Mouse (Mus musculus) hindbrain, postnatal 0 days (tissue): ENCODE measurements at regions not wholly inside any gene's neighbourhood (a gene's known extent, or its start where the extent isn't known, plus 50 kb on each side); places are given as distances from the start of the nearest gene placed in this dataset.
A peak's percentile ranks its signal among the peaks of the same experiment; 100 is the strongest.
"Not testable (repeated sequence)": the region's sequence is repeated elsewhere in the genome, so short reads cannot be mapped to it uniquely, and the experiment has no call there.

Experiments used
- ATAC-seq: fragments of 200-750 bp; cut with Nextera tagmentation; 2 replicates; pipeline ENCODE4 v1.8.0; 2017; ENCODE audit warnings: mild to moderate bottlenecking, moderate TSS enrichment, moderate library complexity
- DNase-seq: peaks from one replicate; pipeline ENCODE4 v3.0.0-alpha.2; 2015; ENCODE audit warnings: low spot score
- H3K27ac ChIP-seq: fragments of 300-500 bp; sonication (generic); 2 replicates; pipeline ENCODE4 v1.5.1; 2014; ENCODE audit warnings: mild to moderate bottlenecking
- H3K27me3 ChIP-seq: fragments of 300-500 bp; sonication (generic); 2 replicates; pipeline ENCODE4 v1.6.1; 2014; ENCODE audit warnings: low read length, mixed read lengths; ENCODE audit not compliant: insufficient read depth
- H3K36me3 ChIP-seq: fragments of 300-500 bp; sonication (generic); 2 replicates; pipeline ENCODE4 v1.6.1; 2014; ENCODE audit warnings: low read length, mixed read lengths; ENCODE audit not compliant: insufficient read depth
- H3K4me1 ChIP-seq: fragments of 300-500 bp; sonication (generic); 2 replicates; pipeline ENCODE4 v1.6.1; 2014; ENCODE audit warnings: antibody characterized with exemption, low read length, mixed read lengths; ENCODE audit not compliant: insufficient read depth
- H3K4me2 ChIP-seq: fragments of 300-500 bp; sonication (generic); 2 replicates; pipeline ENCODE4 v1.6.1; 2014; ENCODE audit warnings: low read depth, mild to moderate bottlenecking, low read length, moderate library complexity, mixed read lengths
- H3K4me3 ChIP-seq: fragments of 300-500 bp; sonication (generic); 2 replicates; pipeline ENCODE4 v1.5.1; 2014; ENCODE audit warnings: low read length
- H3K9ac ChIP-seq: fragments of 300-500 bp; sonication (generic); replicated peaks from 2 replicates; pipeline ENCODE4 v1.6.1; 2014; ENCODE audit warnings: mild to moderate bottlenecking, low read length, moderate library complexity, mixed read lengths
- H3K9me3 ChIP-seq: fragments of 300-500 bp; sonication (generic); 2 replicates; pipeline ENCODE4 v1.6.1; 2016; ENCODE audit warnings: low read length, mixed read lengths
- CTCF ChIP-seq: IDR thresholded peaks from 2 replicates; pipeline ENCODE4 v1.5.1; 2016; ENCODE audit warnings: antibody characterized with exemption, control low read depth, low read depth
- WGBS: fragments of 180-500 bp; shearing (Covaris S2); extraction: QIAGEN DNeasy Blood & Tissue Kit; methylation state at CpG from one replicate; pipeline ENCODE4 v1.1.7; 2014; 5-methylcytosine and 5-hydroxymethylcytosine counted together

DNA sequence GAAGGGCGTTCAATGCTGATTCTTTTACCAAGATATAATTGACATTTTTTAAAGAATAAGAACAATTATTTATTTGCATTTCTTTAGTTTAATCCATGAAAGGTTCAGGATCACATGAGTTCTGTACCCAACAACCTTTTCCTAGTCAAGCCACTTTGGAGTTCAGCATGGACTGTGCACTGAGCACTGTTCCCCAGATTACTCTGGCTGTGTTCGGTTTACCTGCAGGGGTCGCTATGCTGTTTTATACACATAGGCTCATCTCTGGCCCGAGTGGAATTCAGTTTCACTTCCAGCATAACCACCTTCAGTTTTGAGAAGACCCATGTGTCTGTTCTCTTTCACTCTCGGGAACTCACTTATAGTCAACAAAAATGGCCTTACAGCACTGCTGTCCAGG is 93.5 kb upstream of the Smarcad1 start:
- not testable (repeated sequence) for ATAC-seq, H3K4me2 ChIP-seq, H3K4me1 ChIP-seq, H3K9ac ChIP-seq, DNase-seq, H3K9me3 ChIP-seq, H3K4me3 ChIP-seq, H3K36me3 ChIP-seq, H3K27ac ChIP-seq, H3K27me3 ChIP-seq
- 81% methylated on average over 5 of the region's 5 CpGs for WGBS

DNA sequence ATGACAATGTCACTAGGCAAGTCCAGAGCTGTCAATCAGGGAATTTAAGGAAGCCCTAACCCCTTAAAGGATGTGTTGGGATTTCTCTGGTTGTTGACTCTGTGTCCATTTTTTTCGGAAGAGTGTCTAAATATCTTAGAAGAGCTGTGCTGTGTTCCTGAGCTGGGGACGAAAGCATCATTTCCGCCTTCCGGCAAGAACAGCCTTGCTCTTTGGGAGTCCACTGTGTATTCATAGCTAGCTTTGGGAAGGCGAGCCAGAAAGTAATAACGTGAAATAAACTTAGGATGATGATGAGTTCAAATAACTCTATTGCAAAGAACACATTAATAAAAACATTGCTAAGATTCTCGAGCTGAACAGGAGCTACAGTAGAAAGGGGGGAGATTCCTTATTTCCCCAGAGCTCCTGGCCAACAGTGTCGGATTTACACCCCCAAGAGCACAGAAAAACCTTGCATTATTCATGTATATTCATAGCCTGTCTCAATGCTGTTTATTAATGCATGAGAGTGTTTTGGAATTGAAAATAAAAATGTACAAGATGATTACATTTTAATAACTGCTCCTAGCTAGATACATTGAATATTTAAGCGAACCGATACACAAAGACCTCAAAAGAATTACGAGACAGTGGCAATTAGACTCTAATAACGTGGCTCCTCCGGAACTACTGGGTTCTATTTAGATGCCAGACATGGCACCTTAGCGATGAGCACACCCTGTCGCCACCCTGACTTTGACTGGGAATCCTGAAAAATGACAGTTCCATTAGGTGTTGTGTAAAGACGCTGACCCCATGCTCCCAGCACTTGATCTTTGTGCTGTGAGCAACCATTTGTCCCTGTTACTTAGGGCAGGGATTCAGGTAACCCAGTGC is 80.5 kb upstream of the Smarcad1 start:
- Histone ChIP-seq H3K4me3 (peak overlapping the region; percentile 13; the same call in 1 of the 2 replicates), H3K27me3 (no peaks in the 10 kb centered on the region), H3K9me3 (no peaks in the 10 kb centered on the region), H3K27ac (no peak overlapping the region), H3K4me1 (no peaks in the 10 kb centered on the region), H3K9ac (0 out of 2 replicates have a peak overlapping the region, but pooled peaks have one; percentile 18), H3K36me3 (no peaks in the 10 kb centered on the region), H3K4me2 (peak overlapping the region; percentile 44)
- DNase-seq, result peak; percentile 30
- ATAC-seq, result peak; percentile 56
- WGBS, result 31% methylated on average over 16 of the region's 16 CpGs
- TF ChIP-seq CTCF, result no peak

DNA sequence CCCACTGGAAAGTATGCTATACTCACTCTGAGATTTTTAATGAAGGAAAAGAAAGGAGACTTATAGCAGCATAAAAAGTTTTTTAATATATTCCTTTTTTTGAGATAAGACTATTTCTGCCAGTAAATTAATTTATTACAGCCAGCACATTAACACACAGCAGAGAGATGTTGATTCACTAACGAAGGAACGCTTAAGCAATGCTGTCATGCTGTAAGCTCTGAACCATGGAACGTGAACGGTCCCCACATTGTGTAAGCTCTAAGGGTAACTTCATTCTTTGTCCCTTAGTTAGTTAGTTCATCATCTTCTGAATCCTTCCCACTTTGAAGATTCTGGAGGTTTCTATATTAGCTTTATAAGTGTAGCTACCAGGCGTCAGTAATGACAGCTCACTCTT is 79.8 kb upstream of the Smarcad1 start:
- Histone ChIP-seq H3K9me3 (no peaks in the 10 kb centered on the region), H3K27me3 (no peaks in the 10 kb centered on the region), H3K4me1 (no peaks in the 10 kb centered on the region), H3K36me3 (no peaks in the 10 kb centered on the region), H3K4me3 (no peak overlapping the region), H3K4me2 (0 out of 2 replicates have a peak overlapping the region, but pooled peaks have one; percentile 44), H3K9ac (no peak overlapping the region), H3K27ac (no peak overlapping the region)
- ATAC-seq (no peak), DNase-seq (no peak)
- WGBS, result 52% methylated on average over 5 of the region's 5 CpGs
- no peak for TF ChIP-seq CTCF

DNA sequence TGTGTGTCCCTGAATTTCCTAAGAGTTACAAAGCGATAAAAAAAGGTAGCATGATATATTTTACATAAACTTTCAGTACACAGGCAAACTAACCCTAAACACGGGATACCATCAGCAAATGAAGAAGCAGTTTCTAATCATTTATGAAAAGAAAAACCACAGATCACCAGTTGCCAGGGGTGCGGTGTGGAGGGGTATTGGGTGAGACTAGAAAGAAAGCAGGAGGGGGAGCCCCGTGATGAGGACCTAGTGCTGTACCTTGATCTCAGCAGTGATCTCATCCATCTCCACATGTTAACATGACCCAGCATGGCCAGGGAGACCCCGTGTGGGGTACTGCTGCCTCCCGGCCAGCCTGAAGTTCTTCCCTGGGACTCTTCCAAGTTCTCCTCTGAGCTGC is 77.7 kb upstream of the Smarcad1 start:
- ATAC-seq, result no peak
- H3K4me1 ChIP-seq, result no peaks in the 10 kb centered on the region
- no peak for DNase-seq
- no peak overlapping the region for H3K4me3 ChIP-seq
- no peak overlapping the region for H3K27ac ChIP-seq
- H3K27me3 ChIP-seq, result no peaks in the 10 kb centered on the region
- H3K36me3 ChIP-seq, result no peaks in the 10 kb centered on the region
- no peak overlapping the region for H3K9ac ChIP-seq
- no peak overlapping the region for H3K4me2 ChIP-seq
- TF ChIP-seq CTCF, result no peak
- no peaks in the 10 kb centered on the region for H3K9me3 ChIP-seq
- 76% methylated on average over 6 of the region's 6 CpGs for WGBS

DNA sequence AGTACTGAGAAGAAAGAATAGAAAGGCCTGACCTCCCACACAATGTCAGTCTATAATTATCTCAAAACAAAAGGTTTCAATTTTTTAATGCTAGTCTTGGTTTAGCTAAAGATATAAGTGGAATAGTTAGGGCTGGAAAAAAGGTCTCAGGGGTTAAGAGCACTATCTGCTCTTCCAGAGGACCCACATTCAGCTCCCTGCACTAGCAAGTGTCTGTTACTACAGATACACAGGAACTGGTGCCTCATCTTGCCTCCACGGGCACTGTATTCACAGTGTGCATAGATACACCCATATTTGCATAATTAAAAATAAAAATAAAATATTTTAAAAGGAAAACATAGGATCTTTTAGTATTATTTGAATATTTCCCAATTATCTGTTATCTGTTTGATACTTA is 77.2 kb upstream of the Smarcad1 start:
- Histone ChIP-seq H3K4me1 (no peaks in the 10 kb centered on the region), H3K27me3 (no peaks in the 10 kb centered on the region), H3K4me2 (no peak overlapping the region), H3K27ac (no peak overlapping the region), H3K36me3 (no peaks in the 10 kb centered on the region), H3K9ac (no peak overlapping the region), H3K9me3 (no peaks in the 10 kb centered on the region), H3K4me3 (no peak overlapping the region)
- ATAC-seq (no peak), DNase-seq (no peak)
- TF ChIP-seq CTCF, result no peak
- WGBS, result 59% methylated on average over 1 of the region's 1 CpGs

DNA sequence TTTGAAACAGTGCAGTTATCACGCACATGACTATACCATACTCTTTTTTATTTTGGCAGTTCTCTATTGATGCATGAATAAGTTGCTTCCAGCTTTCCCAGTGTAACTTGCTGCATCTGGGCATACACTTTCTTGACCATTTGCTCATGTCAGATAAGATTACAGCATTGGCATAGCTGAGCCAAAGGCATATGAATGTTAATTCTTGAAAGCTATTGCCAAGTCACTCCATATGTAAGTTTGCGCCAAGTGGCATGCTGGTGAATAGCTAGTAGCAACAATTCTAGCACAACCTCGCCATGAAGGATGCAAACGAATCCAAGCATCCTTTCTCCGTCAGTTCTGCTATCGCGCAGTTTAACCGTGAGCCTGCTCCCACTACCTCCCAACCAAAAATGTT is 72.2 kb upstream of the Smarcad1 start:
- Histone ChIP-seq H3K27me3 (no peaks in the 10 kb centered on the region), H3K36me3 (no peaks in the 10 kb centered on the region), H3K4me2 (no peak overlapping the region), H3K9ac (no peak overlapping the region), H3K9me3 (no peaks in the 10 kb centered on the region), H3K27ac (no peak overlapping the region), H3K4me3 (no peak overlapping the region), H3K4me1 (no peaks in the 10 kb centered on the region)
- no peak for TF ChIP-seq CTCF
- DNase-seq, result peak; percentile 42
- no peak for ATAC-seq
- 77% methylated on average over 8 of the region's 8 CpGs for WGBS

DNA sequence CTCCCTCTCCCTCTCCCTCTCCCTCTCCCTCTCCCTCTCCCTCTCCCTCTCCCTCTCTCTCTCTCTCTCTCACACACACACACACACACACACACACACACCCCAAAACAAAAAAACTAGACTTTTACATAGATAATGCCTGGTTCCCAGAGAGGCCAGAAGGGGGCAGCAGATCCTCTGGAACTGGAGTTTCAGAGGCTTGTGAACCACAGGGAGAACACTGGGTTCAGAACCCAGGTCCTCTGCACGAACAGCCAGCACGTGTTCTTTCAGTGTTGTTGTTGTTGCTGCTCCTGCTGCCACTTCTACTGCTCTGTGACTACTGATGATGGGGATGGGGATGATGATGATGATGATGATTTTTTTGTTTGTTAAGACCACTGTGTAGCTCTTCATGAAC is 68.4 kb upstream of the Smarcad1 start:
- no peak for DNase-seq
- ATAC-seq, result no peak
- Histone ChIP-seq H3K27ac (no peak overlapping the region), H3K36me3 (no peaks in the 10 kb centered on the region), H3K27me3 (no peaks in the 10 kb centered on the region), H3K9me3 (no peaks in the 10 kb centered on the region), H3K4me2 (no peak overlapping the region), H3K4me3 (no peak overlapping the region), H3K4me1 (no peaks in the 10 kb centered on the region), H3K9ac (no peak overlapping the region)
- peak; percentile 34; the same call in 1 of the 2 replicates for TF ChIP-seq CTCF
- WGBS, result 36% methylated on average over 2 of the region's 2 CpGs

DNA sequence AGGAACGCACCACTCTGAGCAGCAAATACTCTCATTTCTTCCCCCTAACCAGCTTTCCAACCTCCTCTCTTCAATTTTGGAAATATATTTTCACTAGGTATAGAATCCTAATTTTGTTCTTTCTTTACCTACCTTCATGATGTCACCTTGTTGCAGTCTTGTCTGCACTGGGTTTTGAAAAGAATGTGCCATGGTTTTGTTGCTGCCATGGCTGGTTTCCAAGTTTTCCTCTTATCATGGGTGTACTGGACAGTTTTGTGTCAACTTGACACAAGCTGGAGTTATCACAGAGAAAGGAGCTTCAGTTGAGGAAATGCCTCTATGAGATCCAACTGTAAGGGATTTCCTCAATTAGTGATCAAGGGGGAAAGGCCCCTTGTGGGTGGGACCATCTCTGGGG is 67.9 kb upstream of the Smarcad1 start:
- not testable (repeated sequence) for ATAC-seq, H3K27me3 ChIP-seq, DNase-seq, H3K27ac ChIP-seq, H3K4me2 ChIP-seq, H3K36me3 ChIP-seq, H3K9ac ChIP-seq, H3K9me3 ChIP-seq, H3K4me1 ChIP-seq, H3K4me3 ChIP-seq
- 91% methylated on average over 1 of the region's 1 CpGs for WGBS
